ENCODE assay signal across 14 mouse cellular contexts in the genomic region with DNA sequence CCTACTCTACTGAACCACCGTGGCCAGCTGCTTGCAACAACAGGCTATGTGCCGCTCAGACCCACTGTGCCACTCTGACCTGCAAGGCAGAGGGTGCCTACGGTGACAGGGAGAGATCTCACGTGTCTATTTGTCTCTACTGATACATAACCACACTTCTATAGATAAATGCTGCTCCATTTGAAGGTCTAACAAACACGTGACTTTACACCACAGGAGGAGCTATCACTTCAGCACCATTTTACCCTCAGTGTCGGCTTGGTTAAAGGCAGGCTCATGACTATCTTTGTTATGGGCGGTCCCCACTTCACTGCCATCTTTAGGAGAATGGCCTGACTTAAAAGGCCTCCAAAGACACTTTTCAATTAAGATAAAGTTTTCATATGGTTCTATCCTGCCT. TPM values are rescaled to one million over a fixed set of nuclear protein-coding genes. Genes with fewer than 3 reads are reported as not detected.
DNase-seq lines count a peak whose midpoint lies in the region; ATAC-seq lines count a peak whose summit lies in the region.
"Had no signal": no experiment of that assay in that cellular context is flagged by ENCODE, and none has a peak within 500 bp of the region (broad histone marks: within the 10 kb centered on the region; RNA-seq: fewer than 3 reads in every experiment).

No protein-coding gene starts in this region.

- no peak overlapping the region for H3K4me3 ChIP-seq in midbrain, embryonic 11.5 days (ENCODE audit: low read depth, low read length)
- H3K4me3 ChIP-seq in midbrain, embryonic 14.5 days (replicated peaks; ENCODE audit: low read depth, low read length): no peak overlapping the region
- H3K4me3 ChIP-seq: kidney, embryonic 15.5 days; left cerebral cortex, adult 2 months had no signal

- no peak for ATAC-seq in midbrain, embryonic 11.5 days (ENCODE audit: low FRiP score)
- no peak for ATAC-seq in midbrain, embryonic 14.5 days (ENCODE audit: low FRiP score, low TSS enrichment)
- ATAC-seq in granulocyte monocyte progenitor cell, adult 5-6 weeks (replicated peaks; ENCODE audit: poor library complexity, severe bottlenecking): peak; percentile 58

- peak; percentile 75 for DNase-seq in embryo, embryonic 10 days (ENCODE audit: low spot score)
- no peak for DNase-seq in embryo, embryonic 9.5 days (ENCODE audit: extremely low spot score)
- DNase-seq in midbrain, embryonic 11.5 days (ENCODE audit: low spot score, missing footprints): peak; percentile 62
- DNase-seq in midbrain, embryonic 14.5 days: no peak
- no peak for DNase-seq in kidney, postnatal 4 days
- no peak for DNase-seq in layer of hippocampus, adult 11-12 months (ENCODE audit: low spot score)
- no peak for DNase-seq in left cerebral cortex, adult 8-10 months (ENCODE audit: low spot score in 2 of 2)
- DNase-seq: heart, postnatal 10 days; lung, postnatal 36 days; thymus, postnatal 4 days had no signal

- no peaks in the 10 kb centered on the region for H3K36me3 ChIP-seq in midbrain, embryonic 11.5 days (ENCODE audit: control insufficient read depth, insufficient read depth, low read length)
- H3K36me3 ChIP-seq in midbrain, embryonic 14.5 days (ENCODE audit: control insufficient read depth, insufficient read depth, low read length): no peaks in the 10 kb centered on the region
- H3K36me3 ChIP-seq: kidney, embryonic 15.5 days had no signal

- H3K9ac ChIP-seq in midbrain, embryonic 11.5 days (ENCODE audit: low read length): no peak overlapping the region
- no peak overlapping the region for H3K9ac ChIP-seq in midbrain, embryonic 14.5 days (replicated peaks; ENCODE audit: low read length)
- H3K9ac ChIP-seq: kidney, embryonic 15.5 days had no signal

- 46% methylated on average over 7 of the region's 7 CpGs for WGBS in midbrain, embryonic 11.5 days
- 45% methylated on average over 7 of the region's 7 CpGs for WGBS in midbrain, embryonic 14.5 days

- no peak overlapping the region for H3K27ac ChIP-seq in midbrain, embryonic 11.5 days (ENCODE audit: low read depth, low read length)
- H3K27ac ChIP-seq in midbrain, embryonic 14.5 days (replicated peaks; ENCODE audit: low read depth, low read length): no peak overlapping the region
- H3K27ac ChIP-seq: kidney, embryonic 15.5 days; left cerebral cortex, adult 2 months had no signal

- no peaks in the 10 kb centered on the region for H3K4me1 ChIP-seq in midbrain, embryonic 11.5 days (ENCODE audit: control insufficient read depth, insufficient read depth, low read length)
- no peaks in the 10 kb centered on the region for H3K4me1 ChIP-seq in midbrain, embryonic 14.5 days (ENCODE audit: control insufficient read depth, insufficient read depth, low read length)
- H3K4me1 ChIP-seq: kidney, embryonic 15.5 days had no signal

- H3K4me2 ChIP-seq in midbrain, embryonic 11.5 days: no peak overlapping the region
- H3K4me2 ChIP-seq in midbrain, embryonic 14.5 days (ENCODE audit: low read length): no peak overlapping the region
- H3K4me2 ChIP-seq: kidney, embryonic 15.5 days had no signal

- no peaks in the 10 kb centered on the region for H3K9me3 ChIP-seq in midbrain, embryonic 11.5 days (ENCODE audit: control insufficient read depth, low read length)
- no peaks in the 10 kb centered on the region for H3K9me3 ChIP-seq in midbrain, embryonic 14.5 days (ENCODE audit: control insufficient read depth, low read length)
- H3K9me3 ChIP-seq: kidney, embryonic 15.5 days had no signal

- no peaks in the 10 kb centered on the region for H3K27me3 ChIP-seq in midbrain, embryonic 11.5 days (ENCODE audit: control insufficient read depth, insufficient read depth, low read length)
- no peaks in the 10 kb centered on the region for H3K27me3 ChIP-seq in midbrain, embryonic 14.5 days (ENCODE audit: control insufficient read depth, insufficient read depth, low read length)
- H3K27me3 ChIP-seq: kidney, embryonic 15.5 days had no signal

RNA-seq across cellular contexts. Expression of a gene that starts 7.0 kb away (rescaled TPM):
- 179 TPM in 2 replicates for polyA plus RNA-seq in midbrain, embryonic 11.5 days (2014; fragmentation: Nextera tagmentation; extraction: Ambion mirVana)
- polyA plus RNA-seq in midbrain, embryonic 14.5 days (2014; fragmentation: Nextera tagmentation; extraction: Ambion mirVana): 27.5 and 46.0 TPM in 2 replicates
- 7.2 and 11.5 TPM in 2 replicates for total RNA-seq in granulocyte monocyte progenitor cell, adult 5-6 weeks (2014; fragmentation: Nextera tagmentation)
- total RNA-seq in granulocyte monocyte progenitor cell, adult 5-6 weeks (2017): 12.4 and 16.0 TPM in 2 replicates
- 10 to 100 TPM; 15.1 to 32.6 (median 20.4) TPM for total RNA-seq in left cerebral cortex, adult 8-10 months (2022)

RNA-seq across cellular contexts. Expression of a gene that starts 11.3 kb away (rescaled TPM):
- polyA plus RNA-seq in midbrain, embryonic 11.5 days (2014; fragmentation: Nextera tagmentation; extraction: Ambion mirVana): not detected in 2 replicates
- not detected in 2 replicates for polyA plus RNA-seq in midbrain, embryonic 14.5 days (2014; fragmentation: Nextera tagmentation; extraction: Ambion mirVana)
- not detected in 2 replicates for total RNA-seq in granulocyte monocyte progenitor cell, adult 5-6 weeks (2014; fragmentation: Nextera tagmentation)
- not detected in 2 replicates for total RNA-seq in granulocyte monocyte progenitor cell, adult 5-6 weeks (2017)
- total RNA-seq in left cerebral cortex, adult 8-10 months (2022): not detected
- total RNA-seq: heart, postnatal 10 days; left cerebral cortex, adult 2 months had no signal
- polyA plus RNA-seq: kidney, embryonic 15.5 days; spleen, adult 2 months had no signal

RNA-seq across cellular contexts. Expression of a gene that starts 27.5 kb away (rescaled TPM):
- polyA plus RNA-seq in midbrain, embryonic 11.5 days (2014; fragmentation: Nextera tagmentation; extraction: Ambion mirVana): not detected in 2 replicates
- 0.19 TPM in 1 of 2 replicates, not detected in the other for polyA plus RNA-seq in midbrain, embryonic 14.5 days (2014; fragmentation: Nextera tagmentation; extraction: Ambion mirVana)
- total RNA-seq in granulocyte monocyte progenitor cell, adult 5-6 weeks (2014; fragmentation: Nextera tagmentation): not detected in 2 replicates
- total RNA-seq in granulocyte monocyte progenitor cell, adult 5-6 weeks (2017): not detected in 2 replicates
- under 1 TPM; 0.11 to 0.23 (median 0.14) TPM for total RNA-seq in left cerebral cortex, adult 8-10 months (2022)
- total RNA-seq: heart, postnatal 10 days had no signal
- polyA plus RNA-seq: kidney, embryonic 15.5 days; spleen, adult 2 months had no signal

RNA-seq across cellular contexts. Expression of a gene that starts 29.5 kb away (rescaled TPM):
- 0.05 TPM in 1 of 2 replicates, not detected in the other for polyA plus RNA-seq in midbrain, embryonic 11.5 days (2014; fragmentation: Nextera tagmentation; extraction: Ambion mirVana)
- not detected in 2 replicates for polyA plus RNA-seq in midbrain, embryonic 14.5 days (2014; fragmentation: Nextera tagmentation; extraction: Ambion mirVana)
- total RNA-seq in granulocyte monocyte progenitor cell, adult 5-6 weeks (2014; fragmentation: Nextera tagmentation): not detected in 2 replicates
- not detected in 2 replicates for total RNA-seq in granulocyte monocyte progenitor cell, adult 5-6 weeks (2017)
- under 1 TPM in 2 of 4 experiments, not detected in 2; 0.07 to 0.17 TPM for total RNA-seq in left cerebral cortex, adult 8-10 months (2022)
- total RNA-seq: heart, postnatal 10 days had no signal
- polyA plus RNA-seq: spleen, adult 2 months had no signal

RNA-seq across cellular contexts. Expression of a gene that starts 48.9 kb away (rescaled TPM):
- polyA plus RNA-seq in midbrain, embryonic 11.5 days (2014; fragmentation: Nextera tagmentation; extraction: Ambion mirVana): not detected in 2 replicates
- polyA plus RNA-seq in midbrain, embryonic 14.5 days (2014; fragmentation: Nextera tagmentation; extraction: Ambion mirVana): not detected in 2 replicates
- not detected in 2 replicates for total RNA-seq in granulocyte monocyte progenitor cell, adult 5-6 weeks (2014; fragmentation: Nextera tagmentation)
- not detected in 2 replicates for total RNA-seq in granulocyte monocyte progenitor cell, adult 5-6 weeks (2017)
- not detected for total RNA-seq in left cerebral cortex, adult 8-10 months (2022)
- total RNA-seq: heart, postnatal 10 days; left cerebral cortex, adult 2 months had no signal
- polyA plus RNA-seq: kidney, embryonic 15.5 days; spleen, adult 2 months had no signal

Comparison
In these comparisons a context has a peak if more than half of its experiments do, and no peak if none do; other contexts are left out.
1. DNase-seq: peak in embryo, embryonic 10 days (single experiment) and midbrain, embryonic 11.5 days (single experiment); none in embryo, embryonic 9.5 days (single experiment), midbrain, embryonic 14.5 days (single experiment), kidney, postnatal 4 days (0 of 2), layer of hippocampus, adult 11-12 months (single experiment) and left cerebral cortex, adult 8-10 months (0 of 2).